Mouse (Mus musculus) lung, postnatal 0 days (tissue): Measurements from ENCODE around the gene Wwp2.

ENCODE experiments used
- CTCF ChIP-seq: IDR thresholded peaks from 2 replicates; pipeline ENCODE4 v1.5.1; 2016; ENCODE audit warnings: antibody characterized with exemption, mild to moderate bottlenecking
- EP300 ChIP-seq: IDR thresholded peaks from 2 replicates; pipeline ENCODE4 v1.6.1; 2016; ENCODE audit warnings: antibody characterized with exemption, mild to moderate bottlenecking, control low read depth

DNA sequence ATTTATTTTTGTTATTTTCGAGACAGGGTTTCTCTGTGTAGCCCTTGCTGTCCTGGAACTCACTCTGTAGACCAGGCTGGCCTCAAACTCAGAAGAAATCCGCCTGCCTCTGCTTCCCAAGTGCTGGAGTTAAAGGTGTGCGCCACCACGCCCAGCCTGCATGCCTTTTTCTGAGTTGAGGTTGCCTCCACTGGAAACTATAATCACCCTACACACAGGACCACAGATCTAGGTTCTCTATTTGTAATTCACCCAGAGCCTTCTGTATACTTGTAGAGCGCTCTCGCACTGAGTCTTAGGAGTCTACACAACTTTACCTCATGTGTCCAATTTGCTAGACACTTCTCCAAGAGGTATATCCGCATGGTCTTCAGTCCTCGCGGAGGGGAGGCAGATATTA is 12.0 kb upstream of the Wwp2 start:
- TF ChIP-seq CTCF (no peak), EP300 (no peak)
